Mouse (Mus musculus) heart, postnatal 4 days (tissue): ENCODE data around the gene Cry1. TPM values are rescaled to one million over a fixed set of nuclear protein-coding genes. Genes with fewer than 3 reads are reported as not detected.
A peak's percentile ranks its signal among the peaks of the same experiment; 100 is the strongest.

Source experiments
- DNase-seq: peaks from one replicate; pipeline ENCODE4 v3.0.0; 2021
- total RNA-seq, 2 experiments: library from RNA; stranded (reverse); gene quantifications; 2 replicates each; pipeline ENCODE4 v1.2.3; 2021

The Cry1 gene
- total RNA-seq, result 10 to 100 TPM; 19.6 to 22.2 TPM

DNA sequence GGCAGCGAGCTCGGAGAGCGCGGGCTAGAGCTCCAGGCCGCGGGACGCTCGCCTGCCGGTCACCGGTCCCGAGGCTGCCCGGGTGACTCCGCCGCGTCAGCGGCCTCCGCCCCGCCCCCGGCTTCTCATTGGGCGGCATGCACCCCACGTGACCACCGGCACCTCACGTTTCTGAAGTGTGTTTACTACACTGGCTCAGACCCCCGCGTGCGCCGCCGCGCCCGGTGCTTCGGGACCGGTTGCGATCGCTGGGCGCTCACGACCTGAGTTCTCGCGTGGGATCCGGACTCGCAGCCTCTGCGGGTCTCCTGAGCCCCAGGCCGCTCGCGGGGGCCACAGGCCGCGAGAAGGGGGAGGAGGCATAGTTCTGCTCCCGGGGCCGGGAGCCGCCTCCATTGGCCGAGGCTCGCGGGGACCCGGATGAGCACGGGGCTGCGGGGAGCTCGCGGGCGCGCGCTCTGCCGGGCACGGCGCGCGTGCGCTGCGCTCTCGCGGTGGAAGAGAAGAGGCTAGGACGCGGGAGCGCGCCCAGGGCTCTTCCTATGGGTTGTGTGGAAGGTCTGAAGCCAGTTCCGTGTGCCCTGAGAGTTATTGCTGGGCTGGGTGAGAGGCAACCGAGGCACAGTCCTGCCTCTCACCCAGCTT lies at the start of gene Cry1:
Cry1 (minus strand) TSS at position 101 of the 645 bp plus-strand sequence.
- peak; percentile 97 for DNase-seq

DNA sequence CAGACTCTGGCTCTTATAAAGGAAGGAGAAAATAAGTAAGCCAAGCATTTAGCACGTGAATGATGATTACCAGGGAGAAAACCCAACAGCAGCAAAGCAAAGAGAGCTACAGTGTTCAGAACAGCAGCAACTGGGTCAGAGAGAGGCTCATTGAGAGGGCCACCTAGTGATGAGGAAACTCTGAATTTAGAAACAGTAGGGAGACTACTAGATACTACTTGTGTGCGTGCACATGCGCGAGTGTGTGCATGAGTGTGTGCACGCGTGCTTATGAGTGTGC lies 36.8 kb upstream of the Cry1 start:
- DNase-seq, result no peak

DNA sequence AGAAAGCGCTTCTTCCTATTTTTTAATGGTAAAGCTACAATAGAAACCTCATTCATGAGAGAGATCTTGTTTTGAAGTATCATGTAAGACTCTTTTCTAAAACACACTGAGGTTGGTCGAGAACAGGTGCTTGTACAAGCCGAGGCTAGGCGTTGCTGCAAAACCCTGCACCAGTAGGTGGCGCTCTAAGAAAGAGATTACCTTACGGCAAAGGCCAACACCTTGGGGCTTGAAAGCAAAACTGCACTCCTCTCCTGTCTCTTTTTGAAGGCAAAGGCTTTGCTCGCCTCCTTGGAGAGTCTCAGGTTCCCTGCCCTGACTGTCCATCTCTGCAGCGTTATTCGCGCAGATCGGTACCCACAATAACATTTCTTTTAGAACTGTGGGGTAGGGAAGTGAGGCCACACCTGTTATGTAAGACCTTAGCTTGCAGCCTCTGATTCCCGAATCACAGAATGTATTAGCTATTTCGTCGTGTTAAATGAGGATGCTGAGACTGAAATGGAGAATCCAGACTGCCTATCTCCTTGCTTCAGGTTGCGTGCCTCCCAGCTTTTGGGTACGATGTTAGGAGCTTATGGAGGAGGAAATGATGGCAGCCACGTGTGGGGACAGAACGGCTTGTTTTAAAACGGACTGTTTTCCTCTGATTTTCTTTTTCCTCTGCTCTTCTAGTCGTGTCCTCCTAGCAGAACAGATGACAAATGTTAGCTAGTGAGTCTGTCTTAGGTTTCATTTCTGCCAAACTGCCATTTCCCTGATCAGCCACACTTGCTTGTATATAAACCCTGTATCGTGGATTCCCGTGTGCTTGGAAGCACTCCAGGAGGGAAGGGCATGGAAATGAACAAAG lies 36.3 kb upstream of the Cry1 start:
- peak; percentile 91 for DNase-seq

DNA sequence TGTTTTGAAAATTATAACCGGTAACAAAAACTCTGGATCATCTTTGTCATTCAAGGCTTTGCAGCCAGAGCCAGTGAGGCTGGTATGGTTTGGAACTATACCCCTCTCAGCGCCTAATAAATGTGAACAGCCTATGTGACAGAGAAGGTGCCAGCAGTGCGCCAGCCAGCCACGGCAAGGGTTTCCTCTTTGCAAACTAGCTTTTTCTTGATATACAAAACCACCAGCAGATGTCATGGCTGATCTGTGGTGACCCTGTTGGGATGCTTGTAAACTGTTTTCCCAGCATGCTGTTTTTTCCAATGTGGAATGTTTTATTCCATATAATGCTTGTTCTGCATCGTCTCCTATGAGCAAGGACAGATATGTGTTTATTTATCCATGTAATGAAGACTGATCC lies 30.0 kb upstream of the Cry1 start:
- no peak for DNase-seq

DNA sequence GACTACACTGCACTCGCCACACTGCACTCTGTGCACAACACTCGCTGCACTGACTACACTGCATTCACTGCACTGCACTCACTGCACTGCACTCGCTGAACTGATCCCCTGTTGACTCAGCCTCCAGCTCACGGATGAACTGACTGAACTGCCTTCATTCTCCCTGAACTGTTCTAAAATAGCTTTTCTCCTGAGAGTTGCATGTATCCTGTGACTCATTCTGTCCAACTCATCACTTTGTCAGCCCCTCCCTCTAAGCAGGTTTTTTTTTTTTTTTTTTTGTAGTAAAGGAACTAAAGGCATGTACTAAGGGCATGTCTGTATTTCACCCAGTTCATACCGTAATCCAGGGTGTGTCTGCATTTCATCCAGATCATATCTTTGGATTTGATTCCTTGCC lies 26.8 kb upstream of the Cry1 start:
- no peak for DNase-seq

DNA sequence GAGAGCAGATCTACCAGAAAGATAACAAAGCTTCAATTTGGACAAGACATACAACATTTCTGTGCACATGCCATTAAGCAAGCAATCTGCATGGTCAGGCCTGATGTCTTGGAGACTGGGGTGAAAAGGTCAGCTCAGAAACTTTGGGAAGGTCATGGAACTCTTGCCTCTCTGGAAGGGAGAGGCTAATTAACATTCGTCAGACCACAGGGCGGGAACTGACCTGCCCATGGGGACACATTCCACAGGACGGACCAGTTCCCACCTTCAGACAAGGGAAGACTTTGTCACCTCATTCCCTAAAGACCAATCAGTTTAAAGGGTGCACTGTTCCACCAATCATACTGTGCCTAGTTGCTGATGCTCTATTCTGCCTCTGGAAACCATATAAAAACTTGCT lies 25.3 kb upstream of the Cry1 start:
- DNase-seq, result no peak

DNA sequence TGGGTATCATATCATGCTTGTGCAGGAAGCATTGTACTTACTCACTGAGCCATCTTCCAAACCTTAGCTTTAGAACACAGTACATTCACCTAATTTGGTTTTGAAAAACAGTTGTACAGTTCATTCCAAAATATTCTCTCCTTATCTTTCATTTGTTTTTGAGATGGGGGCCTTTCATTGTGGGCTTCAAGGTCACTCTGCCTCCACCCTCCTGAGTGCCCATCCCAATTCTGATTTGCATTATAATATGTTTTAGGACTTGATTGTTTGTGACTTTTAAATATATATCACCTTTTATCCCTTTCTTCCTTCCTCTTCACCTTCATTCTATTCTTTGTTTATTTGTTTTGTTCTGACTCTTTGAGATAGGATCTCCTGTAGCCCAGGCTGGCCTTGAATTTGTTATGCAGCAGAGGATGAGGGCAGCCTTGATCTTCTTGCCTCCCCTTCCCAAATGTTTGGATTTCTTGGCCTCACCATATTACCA lies 24.3 kb upstream of the Cry1 start:
- DNase-seq, result no peak

DNA sequence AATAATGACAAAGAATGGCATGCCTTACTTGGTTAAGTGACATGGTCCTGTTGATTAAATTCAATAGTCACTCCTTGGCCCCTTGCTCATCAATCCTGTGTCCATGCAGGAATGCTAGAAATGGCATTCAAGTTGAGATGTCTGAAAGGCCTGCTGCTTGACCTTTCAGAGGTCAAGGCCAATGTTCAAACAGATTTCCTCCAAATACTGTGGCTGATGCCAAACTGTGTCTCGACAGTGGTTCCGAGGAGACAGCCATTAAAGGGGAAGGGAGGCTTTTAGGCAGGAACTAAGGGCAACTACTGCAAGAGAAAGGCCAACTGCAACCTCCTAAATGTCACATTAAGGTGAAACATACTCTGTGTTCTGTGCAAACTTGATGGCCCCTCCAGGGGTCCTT lies 20.5 kb upstream of the Cry1 start:
- DNase-seq, result no peak

DNA sequence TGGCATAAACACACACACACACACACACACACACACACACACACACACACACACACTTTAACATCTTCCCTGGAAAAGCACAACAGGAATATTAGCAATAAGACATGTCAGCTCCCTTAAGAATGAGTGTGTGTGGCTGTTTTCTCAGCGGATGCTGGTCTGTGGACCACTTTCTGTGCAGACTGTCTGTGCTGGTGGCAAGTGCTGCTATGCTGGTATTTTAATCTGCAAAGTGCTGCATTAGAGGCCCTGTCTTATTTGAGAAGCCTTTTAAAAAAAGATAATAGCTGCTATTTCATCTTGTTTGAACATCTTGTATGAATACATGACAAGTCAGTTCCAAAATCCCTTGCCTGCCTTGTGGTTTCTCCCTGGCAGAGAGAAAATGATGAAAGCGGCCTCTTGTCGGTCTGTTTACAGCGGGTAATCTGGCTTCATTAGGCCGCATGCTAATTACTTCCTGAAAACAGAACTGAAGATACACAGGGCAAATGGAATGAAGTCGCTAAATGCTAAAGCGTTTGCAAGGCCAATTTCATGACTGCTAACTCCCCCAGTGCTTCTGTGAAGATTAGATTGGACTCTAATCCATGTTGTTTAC lies 19.5 kb upstream of the Cry1 start:
- DNase-seq, result no peak

DNA sequence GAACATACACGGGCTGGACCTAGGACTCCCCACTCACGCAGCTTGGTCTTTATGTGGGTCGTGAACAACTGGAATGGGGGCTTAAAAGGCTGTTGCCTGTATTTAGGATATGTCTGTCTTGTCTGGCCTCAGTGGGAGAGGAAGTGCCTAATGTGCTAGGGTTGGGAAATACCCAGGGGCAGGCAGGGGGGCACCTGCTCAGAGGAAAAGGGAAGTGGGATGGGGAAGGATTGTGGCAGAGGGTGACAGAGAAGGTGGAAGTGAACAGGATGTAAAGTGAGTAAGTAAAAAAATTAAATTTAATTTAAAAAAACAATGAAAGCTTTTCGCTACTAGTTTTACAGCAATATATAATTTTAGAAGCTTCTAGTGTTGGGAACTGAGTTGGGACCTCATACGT lies 9.7 kb upstream of the Cry1 start:
- DNase-seq, result no peak

DNA sequence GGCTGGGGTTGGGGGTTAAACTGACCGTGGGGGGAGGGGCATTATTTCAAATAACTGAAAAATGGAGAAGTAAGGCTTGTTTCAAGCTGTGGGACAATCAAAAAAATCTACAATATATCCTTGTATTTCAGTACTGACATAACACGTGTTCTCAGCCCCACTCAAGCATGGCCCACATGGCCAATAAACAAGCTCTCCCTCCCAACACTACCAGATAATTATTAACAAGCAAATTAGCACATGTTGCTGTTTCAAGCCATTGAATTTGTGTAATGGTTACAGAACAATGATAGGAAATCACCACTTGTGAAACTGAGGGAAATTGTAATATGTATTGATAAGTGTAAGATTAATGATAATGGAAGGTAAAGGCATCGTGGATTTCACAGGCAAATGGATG lies 8.5 kb upstream of the Cry1 start:
- DNase-seq, result no peak

DNA sequence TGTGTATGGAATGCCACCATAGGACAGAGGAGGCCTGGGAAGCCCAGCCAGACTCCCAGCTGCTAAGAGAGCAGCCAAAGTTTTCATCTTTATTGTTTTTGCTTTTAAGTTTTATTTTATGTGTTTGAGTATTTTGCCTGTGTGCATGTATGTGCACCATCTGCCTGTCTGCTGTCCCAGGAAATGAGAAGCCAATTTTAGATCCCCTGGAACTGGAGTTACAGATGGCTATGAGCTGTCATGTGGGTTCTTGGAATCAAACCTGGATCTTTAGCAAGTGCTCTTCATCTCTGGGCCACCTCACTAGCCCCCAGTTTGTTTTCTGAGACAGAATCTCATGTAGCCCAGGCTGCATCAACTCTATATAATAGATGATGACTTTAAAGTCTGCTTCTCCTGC lies 5.8 kb upstream of the Cry1 start:
- no peak for DNase-seq

DNA sequence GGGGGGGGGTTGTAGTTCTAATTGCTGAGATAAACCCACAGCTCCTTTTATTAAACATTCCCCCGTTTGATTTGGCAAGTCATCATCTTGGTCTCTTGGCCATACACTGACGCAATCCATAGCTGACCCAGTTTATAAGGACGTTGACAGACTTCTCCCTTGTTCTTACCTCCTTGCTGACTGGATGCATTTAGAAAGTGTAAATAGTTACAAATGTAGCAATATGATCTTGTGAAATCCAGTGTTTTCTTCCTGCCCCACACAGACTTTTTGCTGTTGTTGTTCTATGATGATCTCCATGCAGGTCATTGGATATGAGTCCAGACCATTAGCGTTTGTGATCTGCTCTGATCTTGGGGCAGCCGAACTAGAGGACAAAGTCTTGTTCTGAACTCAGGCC lies 5.1 kb upstream of the Cry1 start:
- no peak for DNase-seq

DNA sequence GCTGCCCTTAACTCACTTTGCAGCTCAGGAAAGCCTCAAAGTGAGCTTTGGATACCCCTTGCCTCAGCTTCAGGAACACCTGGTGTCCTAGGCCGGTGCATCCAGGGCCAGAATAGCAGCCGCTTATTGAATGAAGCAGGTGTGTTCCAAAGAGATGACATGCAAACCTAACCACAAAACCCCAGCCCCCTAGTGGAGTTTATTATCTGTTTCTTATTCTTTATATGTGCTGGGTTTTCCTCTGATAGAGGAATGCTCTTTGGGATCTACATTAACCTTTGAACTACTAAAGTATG lies 1.6 kb upstream of the Cry1 start:
- no peak for DNase-seq

DNA sequence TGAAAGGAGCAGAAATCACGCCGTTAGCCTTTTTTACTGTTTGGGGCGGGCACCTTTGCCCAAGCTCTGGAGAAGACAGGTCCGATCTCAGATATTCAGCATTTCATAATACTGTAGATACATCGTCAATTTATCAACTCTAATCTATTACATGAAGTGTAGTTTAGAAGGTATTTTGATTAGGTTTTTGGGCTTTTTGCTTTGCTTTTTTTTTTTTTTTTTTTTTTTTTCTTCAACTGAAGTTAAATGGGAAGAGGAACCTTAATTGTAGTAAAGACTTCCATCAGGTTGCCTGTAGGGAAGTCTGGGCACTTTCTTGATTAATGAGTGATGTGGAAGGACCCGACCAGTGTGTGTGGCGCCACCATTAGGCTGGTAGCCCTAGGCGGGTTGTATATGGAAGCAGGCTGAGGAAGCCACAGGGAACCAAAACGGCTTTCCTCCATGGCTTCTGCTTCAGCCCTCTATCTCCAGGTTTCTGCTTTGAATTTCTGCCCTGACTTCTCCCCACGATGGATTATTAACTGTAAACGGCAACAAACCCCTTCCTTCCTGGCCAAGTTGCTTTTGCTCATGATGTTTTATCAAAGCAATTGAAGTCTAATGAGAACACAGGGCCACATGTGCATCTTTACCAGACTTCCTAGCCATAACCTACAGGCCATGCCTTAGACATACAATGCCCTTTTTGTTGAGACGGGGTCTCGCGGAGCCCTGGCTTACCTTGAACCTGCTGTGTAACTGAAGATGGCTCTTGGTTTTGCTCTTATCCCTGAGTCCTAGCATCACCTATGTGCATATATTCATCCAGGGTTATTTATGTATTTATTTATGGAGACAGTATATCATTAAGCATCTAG lies 1.0 kb upstream of the Cry1 start:
- peak; percentile 23 for DNase-seq

DNA sequence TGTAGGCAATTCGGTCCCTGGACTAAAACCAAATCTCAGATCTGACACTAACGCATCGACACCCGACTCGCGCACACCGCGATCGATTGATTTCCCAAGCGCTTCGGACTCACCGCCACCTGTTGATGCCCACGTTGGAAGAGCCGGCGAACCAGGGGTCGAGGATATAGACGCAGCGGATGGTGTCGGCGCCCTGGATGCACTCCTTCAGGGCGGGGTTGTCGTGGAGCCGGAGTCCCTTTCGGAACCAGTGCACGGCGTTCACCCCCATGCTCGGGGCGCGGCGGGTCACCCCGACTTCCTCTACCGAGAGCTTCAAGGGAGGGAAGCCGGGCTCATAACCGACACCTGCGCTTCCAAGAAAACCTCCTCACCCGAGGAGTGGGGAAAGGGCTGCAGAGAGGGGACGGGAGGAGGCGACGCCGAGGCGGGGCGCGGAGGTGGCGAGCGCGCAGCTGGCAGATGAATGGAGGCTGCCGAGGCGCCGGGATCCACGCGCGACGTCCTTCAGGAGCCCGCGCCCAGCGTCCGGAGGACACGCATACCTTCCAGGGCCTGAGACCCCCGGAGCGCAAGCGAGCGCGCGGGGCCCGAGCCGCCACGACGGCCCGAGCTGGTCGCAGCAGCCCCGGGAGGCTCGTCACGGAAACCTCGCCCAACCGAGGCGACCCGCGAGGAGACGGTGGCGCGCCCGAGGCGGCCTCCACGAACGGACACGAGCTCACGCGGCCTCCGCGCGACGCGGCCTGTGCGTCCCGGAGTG lies 482 bp downstream of the Cry1 start:
- DNase-seq, result peak; percentile 49

DNA sequence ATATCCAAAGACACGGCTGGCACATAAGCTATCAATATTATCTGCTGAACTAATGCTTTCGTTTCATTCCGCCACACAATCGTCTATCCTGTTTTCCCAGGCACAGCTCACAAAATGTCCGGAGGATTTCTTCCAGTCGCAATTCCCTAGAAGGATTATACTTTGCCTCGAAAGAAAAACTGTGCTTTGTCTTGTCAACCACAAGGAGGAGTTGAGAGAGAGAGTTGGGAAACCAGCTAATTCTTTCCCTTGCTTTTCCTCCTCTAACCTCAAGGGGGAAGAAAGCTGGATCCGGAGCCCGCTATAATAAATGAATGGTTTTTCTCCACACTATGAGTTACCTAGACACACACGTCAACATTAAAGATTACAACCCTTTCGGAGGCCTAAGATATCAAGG lies 1.2 kb downstream of the Cry1 start:
- DNase-seq, result peak; percentile 34

DNA sequence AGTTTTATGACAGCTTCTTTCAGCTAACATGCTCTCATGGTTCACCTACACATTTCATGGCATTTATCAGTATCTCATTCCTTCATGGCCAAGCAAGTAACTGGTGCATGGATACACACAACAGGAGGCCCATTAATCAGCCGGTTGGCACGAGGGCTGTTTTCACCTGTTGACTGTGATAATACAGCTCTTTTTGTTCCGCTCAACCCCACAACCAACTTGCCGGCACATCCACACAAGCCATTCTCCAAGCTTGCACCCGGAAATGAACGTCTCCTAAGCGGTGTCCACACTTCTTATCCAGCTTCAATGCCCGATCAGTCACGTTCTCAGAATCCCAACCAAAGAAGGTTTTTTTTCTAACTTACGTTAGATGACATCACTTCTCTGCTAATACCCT lies 2.1 kb downstream of the Cry1 start:
- DNase-seq, result no peak

DNA sequence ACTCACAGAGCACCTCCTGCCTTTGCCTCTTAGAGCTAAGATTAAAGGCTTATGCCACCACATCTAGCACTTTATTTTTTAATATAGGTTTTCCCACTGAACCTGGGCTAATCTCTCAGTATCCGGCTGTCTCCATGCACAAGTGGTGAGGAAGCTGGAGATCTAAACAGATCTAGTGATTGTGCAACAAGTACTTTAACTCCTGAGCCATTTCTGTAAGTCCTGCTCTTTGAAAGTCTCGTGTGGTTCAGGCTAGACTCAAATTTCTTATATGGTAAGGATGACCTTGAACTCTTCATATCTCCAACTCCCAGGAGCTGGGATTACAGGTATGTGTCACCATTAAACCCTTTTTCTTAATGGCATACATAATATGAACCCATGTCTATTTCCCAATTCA lies 8.2 kb downstream of the Cry1 start:
- no peak for DNase-seq

DNA sequence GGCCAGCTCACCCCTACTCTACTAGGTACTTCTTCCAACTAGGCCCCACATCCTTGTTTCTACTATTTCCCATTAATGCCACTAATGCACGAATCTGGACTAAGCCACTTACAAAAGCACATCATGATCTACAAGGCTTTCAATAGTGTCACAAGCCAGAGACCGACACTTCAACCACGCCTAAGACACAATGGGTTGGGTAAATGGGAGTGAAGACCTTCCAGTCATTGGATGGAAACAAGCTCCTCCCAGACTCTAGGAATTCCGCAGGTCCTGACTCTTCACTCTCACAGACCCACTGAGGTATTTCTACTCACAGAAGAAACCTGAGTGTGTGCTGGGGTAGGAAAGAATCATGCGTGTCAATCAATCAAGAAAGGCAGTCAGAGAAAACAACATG lies 19.6 kb downstream of the Cry1 start:
- DNase-seq, result no peak

DNA sequence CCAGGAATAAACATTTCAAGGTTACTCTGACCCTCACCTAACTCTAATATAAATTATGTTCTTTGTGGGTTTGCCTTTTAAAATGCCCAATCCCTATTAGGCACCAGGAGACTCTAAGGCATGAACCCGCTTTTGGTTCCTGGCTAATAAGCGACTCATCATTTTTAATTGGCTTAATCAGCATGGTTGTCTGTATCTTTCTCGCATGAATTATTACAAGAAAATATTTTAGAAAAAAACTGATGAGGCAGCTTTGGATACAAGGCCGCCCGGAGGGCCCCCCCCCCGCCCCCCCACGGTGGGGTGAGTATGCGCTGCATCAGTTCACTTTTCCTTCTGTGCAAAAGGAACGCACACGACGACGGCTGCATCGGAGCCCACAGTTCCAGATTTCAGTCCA lies 20.1 kb downstream of the Cry1 start:
- DNase-seq, result no peak

DNA sequence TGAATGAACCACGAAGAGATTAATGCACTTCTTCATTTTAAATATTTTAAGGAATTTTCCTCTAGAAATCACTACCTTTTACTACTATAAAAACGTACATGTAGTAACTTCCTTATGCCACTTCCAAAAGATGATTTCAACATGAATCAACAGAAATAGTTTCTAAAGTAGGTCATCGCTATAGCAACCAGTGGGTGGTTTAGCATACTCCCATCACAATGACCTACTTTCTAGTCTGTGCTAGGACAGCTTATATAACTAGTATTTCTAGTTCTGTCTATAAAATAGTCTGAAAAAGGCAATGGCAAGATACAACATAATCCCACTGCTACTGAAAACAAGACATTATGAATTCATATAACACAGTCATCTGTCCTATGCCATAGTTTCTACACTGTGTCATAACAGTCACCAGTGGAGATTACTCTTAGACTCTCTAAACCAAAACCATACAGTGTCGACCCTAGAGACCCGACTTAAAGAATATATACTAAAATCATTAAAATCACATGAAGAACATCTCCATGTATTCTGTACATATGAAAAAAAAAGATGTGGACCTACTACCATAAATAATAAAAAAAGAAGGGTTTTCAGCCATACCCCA lies 23.0 kb downstream of the Cry1 start:
- DNase-seq, result no peak
